Mouse (Mus musculus) layer of hippocampus, adult 9-10 months (tissue): ENCODE results near the gene Sc5d.

Experiments
- DNase-seq: peaks from one replicate; pipeline ENCODE4 v3.0.0; 2022; ENCODE audit warnings: low spot score

The Sc5d gene

DNA sequence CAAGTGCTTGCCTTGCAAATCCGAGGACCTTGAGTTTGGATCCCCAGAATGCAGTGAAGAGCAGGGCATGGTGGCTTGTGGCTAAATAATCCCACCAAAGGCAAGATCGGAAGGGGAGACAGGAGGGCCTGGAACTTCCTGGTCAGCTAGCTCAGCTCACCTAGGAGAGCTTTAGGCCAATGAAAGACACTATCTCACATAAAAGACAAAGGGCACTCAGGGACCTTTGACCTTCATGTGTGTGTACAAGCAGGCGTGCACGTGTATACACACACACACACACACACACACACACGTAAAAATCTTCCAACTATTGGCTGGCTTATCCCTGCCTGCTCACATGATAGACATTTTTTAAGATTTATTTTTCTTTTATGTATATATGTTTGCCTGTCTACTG lies 3.6 kb downstream of the Sc5d start:
- DNase-seq: no peak

- no peak for DNase-seq
These were observed 14.9 kb downstream of the Sc5d start for GRCm38 (mm10) chr9:42249112-42249511.

- DNase-seq: no peak
These were observed 17.4 kb downstream of the Sc5d start for GRCm38 (mm10) chr9:42246688-42247087.

DNA sequence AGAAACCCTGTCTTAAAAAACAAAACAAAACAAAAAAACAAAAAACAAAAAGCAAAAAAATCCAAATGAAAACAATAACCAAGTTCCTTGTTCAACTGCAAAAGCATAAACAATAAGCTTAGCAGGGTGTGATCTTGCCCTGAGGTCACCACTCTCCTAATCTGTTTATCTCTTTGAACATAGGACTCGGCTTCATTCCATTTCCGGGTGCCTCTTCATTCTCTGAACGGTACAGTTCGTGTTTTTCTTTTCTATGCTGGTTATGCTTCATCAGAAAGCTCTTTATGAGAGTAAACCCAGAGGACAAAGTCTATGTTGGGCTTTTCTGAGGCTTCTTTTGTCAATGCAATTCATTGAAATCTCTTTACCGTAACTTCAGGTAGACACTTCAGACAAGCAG lies 19.9 kb downstream of the Sc5d start:
- no peak for DNase-seq

GRCm38 (mm10) chr9:42241021-42241420 lies 23.0 kb downstream of the Sc5d start:
- no peak for DNase-seq

DNA sequence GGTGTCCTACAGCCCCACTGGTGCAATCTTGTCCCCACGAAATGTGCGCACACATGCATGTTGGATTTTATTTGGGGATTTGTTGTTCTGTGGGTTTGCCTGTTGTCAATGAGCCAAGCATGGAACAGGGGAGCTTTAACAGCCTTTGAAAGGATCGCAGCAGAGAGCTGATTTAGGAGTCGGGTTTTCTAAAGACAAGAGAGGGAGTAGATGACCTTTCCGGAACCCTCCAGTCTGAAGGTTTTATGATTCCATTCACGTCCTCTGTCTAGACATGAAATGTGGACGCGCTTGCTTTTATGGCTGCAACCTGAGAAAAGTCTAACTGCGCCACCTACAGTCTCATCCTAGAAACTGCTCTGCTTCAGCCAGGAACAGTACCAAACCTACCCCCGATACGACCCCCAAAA lies 23.5 kb downstream of the Sc5d start:
- DNase-seq: peak; percentile 51

- DNase-seq: no peak
These were observed 25.2 kb downstream of the Sc5d start for GRCm38 (mm10) chr9:42238827-42239226.

DNA sequence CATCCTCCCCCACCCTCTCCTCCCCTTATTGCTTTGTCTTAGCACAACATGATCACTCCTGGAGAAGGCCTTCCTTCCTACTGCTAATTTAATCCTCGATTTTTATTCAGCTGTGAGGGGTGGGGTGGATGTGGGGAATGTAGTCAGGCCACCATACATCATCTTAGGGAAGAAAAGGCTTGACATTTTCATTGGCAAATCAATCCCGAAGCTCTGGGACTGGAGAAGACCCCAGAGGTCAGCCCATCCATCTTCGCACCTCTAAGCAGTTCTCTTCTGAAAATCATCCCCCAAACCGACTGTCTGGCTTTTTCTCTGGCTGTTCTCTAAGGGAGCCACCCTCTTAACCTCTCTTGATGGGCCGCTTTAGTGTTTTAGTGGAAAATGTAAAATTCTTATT lies 32.9 kb downstream of the Sc5d start:
- DNase-seq: no peak

DNA sequence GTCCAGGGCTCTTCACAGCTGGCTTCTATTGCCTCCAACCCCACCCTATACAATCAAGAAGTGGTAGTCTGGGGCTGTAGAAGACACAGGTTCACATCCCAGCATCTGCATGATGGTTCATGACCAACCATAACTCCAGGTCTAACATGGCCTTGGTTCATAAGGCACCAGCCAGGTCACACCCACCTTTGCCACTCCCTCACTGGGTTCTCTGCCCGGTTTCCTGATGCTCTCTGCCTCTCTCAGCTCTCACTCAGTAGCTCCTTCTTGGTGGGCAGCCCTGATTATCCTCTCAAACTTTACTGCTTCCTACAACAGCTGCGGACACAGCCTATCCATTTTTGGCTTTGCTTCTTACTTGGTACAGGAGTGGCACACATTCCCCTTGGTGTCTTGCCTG lies 33.7 kb downstream of the Sc5d start:
- no peak for DNase-seq

- DNase-seq: no peak
These were observed 34.5 kb downstream of the Sc5d start for GRCm38 (mm10) chr9:42229465-42230110.

DNA sequence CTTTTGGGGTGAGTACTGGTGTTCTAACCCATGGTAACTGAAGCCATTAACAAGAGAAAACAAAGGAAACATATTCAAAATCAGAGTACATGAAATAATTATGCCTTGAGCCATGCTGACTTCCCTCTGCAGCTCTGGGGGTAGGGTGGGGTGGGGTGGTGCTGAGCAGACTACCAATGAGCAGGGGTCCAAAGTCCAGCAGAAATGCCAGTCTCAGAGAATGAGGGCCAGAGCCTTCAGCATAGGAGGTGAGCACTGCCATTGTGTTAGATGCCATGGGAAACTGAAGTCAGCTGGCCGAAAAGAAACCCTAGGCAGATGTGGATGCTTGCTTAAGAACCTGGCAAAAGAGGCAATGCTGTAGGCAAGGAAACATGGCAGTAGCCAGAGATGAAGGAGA lies 36.3 kb downstream of the Sc5d start:
- no peak for DNase-seq

DNA sequence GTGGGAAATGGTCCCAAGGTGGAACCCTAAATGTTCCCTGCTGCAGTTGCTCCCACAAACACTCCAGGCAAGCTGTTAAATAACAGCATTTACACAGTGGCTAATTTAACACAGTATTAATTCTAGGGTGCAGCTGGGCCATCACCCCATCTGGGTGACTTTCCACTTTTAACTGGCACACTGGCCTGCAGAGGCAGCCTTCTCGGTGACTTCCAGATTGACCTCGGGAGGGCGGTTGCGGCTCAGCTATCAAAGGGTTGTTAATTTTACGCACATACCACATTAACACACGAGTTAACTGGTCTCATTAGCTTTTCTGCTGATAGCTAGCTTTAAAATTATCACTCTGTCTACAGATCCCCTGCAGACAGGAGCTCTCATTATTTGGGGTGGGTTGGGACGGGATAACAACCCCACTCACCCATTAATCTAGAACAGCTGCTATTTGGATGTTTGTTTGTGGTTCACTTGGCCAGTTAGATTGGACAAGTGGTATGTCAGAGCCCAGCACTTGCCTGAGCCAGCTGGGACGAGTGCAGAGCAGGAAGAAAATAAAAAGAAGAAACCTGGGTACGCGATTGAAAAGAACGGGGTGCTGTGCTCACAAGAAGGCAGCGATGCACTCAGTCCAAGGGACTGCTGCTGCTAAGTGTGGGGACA lies 44.9 kb downstream of the Sc5d start:
- DNase-seq: no peak

GRCm38 (mm10) chr9:42217685-42218084 lies 46.4 kb downstream of the Sc5d start:
- DNase-seq: no peak

DNA sequence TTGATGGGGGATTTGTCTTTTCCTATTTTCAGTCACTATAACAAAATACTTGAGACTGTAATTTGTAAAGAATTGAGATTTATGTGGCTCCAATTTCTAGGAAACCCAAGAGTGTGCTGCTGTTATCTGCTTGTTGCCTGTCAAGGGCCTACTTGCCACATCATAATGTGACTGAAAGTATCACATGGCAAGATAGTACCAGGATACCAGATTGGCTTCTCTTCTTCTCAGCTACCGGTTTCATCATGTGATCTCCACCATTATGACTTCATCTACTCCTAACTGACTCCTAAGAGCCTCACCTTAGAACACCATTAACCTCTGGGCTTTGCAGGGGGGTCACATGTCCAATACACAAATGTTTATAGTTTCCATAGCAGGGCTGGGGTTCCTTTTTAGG lies 49.9 kb downstream of the Sc5d start:
- no peak for DNase-seq

DNA sequence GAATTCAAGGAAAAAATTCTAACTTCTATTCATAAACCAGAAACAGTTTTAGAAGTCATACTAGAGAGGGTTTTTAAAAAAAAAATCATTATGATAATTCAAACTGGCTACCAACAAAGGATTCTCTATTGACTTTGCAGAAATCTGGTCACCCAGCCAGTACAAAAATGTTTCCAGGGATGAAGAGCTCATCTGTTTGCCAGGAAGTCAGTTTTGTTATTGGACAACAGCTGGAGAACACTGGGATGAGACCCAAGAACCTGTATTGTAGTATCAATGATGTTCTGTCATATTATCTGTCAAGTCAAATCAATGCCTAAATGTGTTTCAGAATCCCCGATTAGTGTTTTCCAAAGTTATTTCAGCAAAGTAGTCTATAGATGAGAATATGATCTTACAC lies 50.9 kb downstream of the Sc5d start:
- DNase-seq: no peak

GRCm38 (mm10) chr9:42209666-42210065 lies 54.4 kb downstream of the Sc5d start:
- no peak for DNase-seq

- no peak for DNase-seq
These were observed 55.6 kb downstream of the Sc5d start for GRCm38 (mm10) chr9:42208463-42208862.

GRCm38 (mm10) chr9:42206750-42207149 lies 57.3 kb downstream of the Sc5d start:
- no peak for DNase-seq

- DNase-seq: no peak
These were observed 61.8 kb downstream of the Sc5d start for GRCm38 (mm10) chr9:42202271-42202670.
